9 mouse cellular contexts compared by ENCODE assay signal in the genomic region with DNA sequence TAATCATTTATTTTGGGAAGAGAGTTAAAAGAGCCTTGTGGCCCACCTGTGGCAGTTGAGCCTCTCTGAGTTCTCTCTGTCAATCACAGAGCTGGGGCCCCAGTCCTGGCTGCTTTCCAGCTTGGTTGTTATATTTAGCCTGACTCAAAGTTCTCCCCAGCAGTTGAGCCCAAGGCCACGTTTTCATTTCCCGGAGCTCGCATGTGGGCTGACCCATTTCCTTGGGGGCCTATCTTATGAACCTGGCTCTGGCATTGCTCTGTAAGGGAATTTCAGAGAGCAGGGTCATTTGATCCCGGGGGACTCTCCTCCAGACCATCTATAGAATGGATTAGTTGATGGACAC. TPM values are rescaled to one million over a fixed set of nuclear protein-coding genes. Genes with fewer than 3 reads are reported as not detected.
DNase-seq lines count a peak whose midpoint lies in the region; ATAC-seq and TF ChIP-seq lines count a peak whose summit lies in the region.
"Had no signal": no experiment of that assay in that cellular context is flagged by ENCODE, and none has a peak within 500 bp of the region (broad histone marks: within the 10 kb centered on the region; RNA-seq: fewer than 3 reads in every experiment).

No protein-coding gene starts in this region.

- no peak for TF ChIP-seq CTCF in stomach, postnatal 0 days (IDR thresholded peaks at IDR 0.05; ENCODE audit: low read depth)

- H3K9ac ChIP-seq in intestine, embryonic 15.5 days, result no peak overlapping the region
- no peak overlapping the region for H3K9ac ChIP-seq in stomach, postnatal 0 days (ENCODE audit: low read length)
- H3K9ac ChIP-seq: limb, embryonic 12.5 days had no signal

- TF ChIP-seq EP300 in stomach, postnatal 0 days (optimal IDR thresholded peaks at IDR 0.05), result no peak

- ATAC-seq in intestine, embryonic 15.5 days, result peak; percentile 93
- no peak; the same call in 1 of the 2 replicates for ATAC-seq in stomach, postnatal 0 days (ENCODE audit: low FRiP score, low TSS enrichment)
- ATAC-seq in activated CD4-positive, CD25-positive, alpha-beta regulatory T cell, adult 4 months, result no peak

- H3K4me3 ChIP-seq in intestine, embryonic 15.5 days (replicated peaks), result no peak overlapping the region
- H3K4me3 ChIP-seq in stomach, postnatal 0 days (ENCODE audit: low read depth, low read length), result no peak overlapping the region
- H3K4me3 ChIP-seq: limb, embryonic 12.5 days had no signal

- H3K36me3 ChIP-seq in intestine, embryonic 15.5 days, result no peaks in the 10 kb centered on the region
- no peaks in the 10 kb centered on the region for H3K36me3 ChIP-seq in stomach, postnatal 0 days (ENCODE audit: control insufficient read depth, insufficient read depth, low read length)
- H3K36me3 ChIP-seq: limb, embryonic 12.5 days had no signal

- H3K4me2 ChIP-seq in intestine, embryonic 15.5 days (replicated peaks), result peak overlapping the region; percentile 38
- H3K4me2 ChIP-seq in stomach, postnatal 0 days (replicated peaks; ENCODE audit: low read depth), result no peak overlapping the region
- H3K4me2 ChIP-seq: limb, embryonic 12.5 days had no signal

- WGBS in intestine, embryonic 15.5 days, result 31% methylated on average over 4 of the region's 4 CpGs
- 28% methylated on average over 4 of the region's 4 CpGs for WGBS in stomach, postnatal 0 days

- peak; percentile 21 for DNase-seq in ovary, adult 18-20 months (ENCODE audit: low spot score)
- DNase-seq in ovary, postnatal 14 days (ENCODE audit: low spot score), result no peak
- peak; percentile 72 for DNase-seq in gastrocnemius, postnatal 14 days
- DNase-seq in stomach, postnatal 0 days (ENCODE audit: low spot score), result peak; percentile 42
- no peak for DNase-seq in spleen, postnatal 4 days (ENCODE audit: low spot score in 2 of 2)
- no peak for DNase-seq in layer of hippocampus, adult 8-10 months (ENCODE audit: low spot score in 2 of 2)

- no peaks in the 10 kb centered on the region for H3K27me3 ChIP-seq in intestine, embryonic 15.5 days (replicated peaks)
- H3K27me3 ChIP-seq in stomach, postnatal 0 days (ENCODE audit: control insufficient read depth, insufficient read depth, low read length), result no peaks in the 10 kb centered on the region
- H3K27me3 ChIP-seq: limb, embryonic 12.5 days had no signal

- intact Hi-C loops in gastrocnemius, postnatal 14 days (cut with DNase I; ENCODE audit: low total_unique reads), result no loop called here

- peak overlapping the region; percentile 64 for H3K27ac ChIP-seq in intestine, embryonic 15.5 days
- no peak overlapping the region for H3K27ac ChIP-seq in stomach, postnatal 0 days (replicated peaks)
- H3K27ac ChIP-seq: limb, embryonic 12.5 days had no signal

- no peaks in the 10 kb centered on the region for H3K9me3 ChIP-seq in intestine, embryonic 15.5 days
- no peaks in the 10 kb centered on the region for H3K9me3 ChIP-seq in stomach, postnatal 0 days (ENCODE audit: control insufficient read depth, low read length)

- H3K4me1 ChIP-seq in intestine, embryonic 15.5 days (replicated peaks), result peaks cover 9% of the 10 kb centered on the region
- H3K4me1 ChIP-seq in stomach, postnatal 0 days (replicated peaks; ENCODE audit: control insufficient read depth, insufficient read depth), result 0 out of 2 replicates have a peak, but pooled peaks cover 2% of the 10 kb centered on the region

RNA-seq across cellular contexts. Expression of a gene that starts 19.4 kb away (rescaled TPM):
- total RNA-seq in gastrocnemius, postnatal 14 days (2021), result 1 to 10 TPM in 1 of 2 experiments, under 1 TPM in 1; 0.84 to 1.1 TPM
- polyA plus RNA-seq in intestine, embryonic 15.5 days (2015; fragmentation: Nextera tagmentation; extraction: Ambion mirVana), result 23.2 and 23.7 TPM in 2 replicates
- 24.0 and 26.8 TPM in 2 replicates for polyA plus RNA-seq in stomach, postnatal 0 days (2015; fragmentation: Nextera tagmentation; extraction: Ambion mirVana)
- 10 to 100 TPM; 58.7 to 78.7 TPM for polyA plus RNA-seq in activated CD4-positive, CD25-positive, alpha-beta regulatory T cell, adult 4 months (2017; shearing (Covaris generic))
- 1 to 10 TPM; 5.3 to 8.4 (median 7.6) TPM for total RNA-seq in layer of hippocampus, adult 8-10 months (2022)

Comparison
In these comparisons a context has a peak if more than half of its experiments do, and no peak if none do; other contexts are left out.
1. DNase-seq: peak in ovary, adult 18-20 months (single experiment), gastrocnemius, postnatal 14 days (single experiment) and stomach, postnatal 0 days (single experiment); none in ovary, postnatal 14 days (single experiment), spleen, postnatal 4 days (0 of 2) and layer of hippocampus, adult 8-10 months (0 of 2).